Comparison of ENCODE assay signal across 18 mouse cellular contexts in the genomic region with DNA sequence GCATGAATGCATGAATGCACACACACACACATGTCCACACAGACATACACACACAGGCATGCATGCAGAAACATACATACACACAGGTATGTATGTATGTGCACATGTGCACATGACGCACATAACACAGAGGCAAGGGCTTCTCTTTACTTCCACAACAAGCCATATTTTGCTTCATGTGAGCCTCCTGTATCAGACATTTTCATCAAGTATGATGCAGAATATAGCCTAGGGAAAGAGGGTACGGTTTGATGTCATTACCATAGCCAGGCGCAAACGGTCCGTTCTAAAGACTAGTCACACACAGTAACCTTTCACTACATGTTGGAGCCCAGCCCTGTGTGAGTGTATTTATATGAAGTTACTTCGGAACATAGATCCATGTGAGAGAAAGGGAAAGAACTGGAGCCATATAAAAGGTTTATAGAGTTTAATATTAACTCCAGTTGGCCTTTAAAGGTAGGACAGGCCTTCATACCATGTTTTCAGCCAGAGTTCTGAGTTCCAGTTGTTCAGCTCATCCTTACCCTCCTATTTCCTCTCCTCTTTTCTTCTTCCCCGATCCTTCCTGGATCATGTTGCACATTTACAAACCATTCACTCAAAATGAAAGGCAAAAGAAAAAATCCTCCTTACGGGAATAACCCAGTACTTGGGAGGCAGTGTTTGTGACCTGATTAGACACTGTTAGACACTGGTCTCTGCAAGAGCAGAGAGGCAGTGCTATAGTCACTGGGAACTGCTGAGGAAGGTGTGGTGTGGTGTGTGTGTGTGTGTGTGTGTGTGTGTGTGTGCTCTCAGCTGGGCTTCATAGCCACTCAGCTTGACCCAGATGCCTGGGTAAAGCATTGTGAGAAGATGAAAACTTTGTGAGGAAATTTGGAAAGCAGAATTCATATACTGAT.
DNase-seq lines count a peak whose midpoint lies in the region; ATAC-seq and TF ChIP-seq lines count a peak whose summit lies in the region.
"Had no signal": no experiment of that assay in that cellular context is flagged by ENCODE, and none has a peak within 500 bp of the region (broad histone marks: within the 10 kb centered on the region; RNA-seq: fewer than 3 reads in every experiment).

No protein-coding gene starts in this region.

- ATAC-seq in neural tube, embryonic 15.5 days (ENCODE audit: low FRiP score): no peak
- no peak for ATAC-seq in granulocyte monocyte progenitor cell, adult 5-6 weeks (replicated peaks; ENCODE audit: poor library complexity, severe bottlenecking)

- no peak for TF ChIP-seq CTCF in lung, adult 2 months (IDR thresholded peaks at IDR 0.05; ENCODE audit: insufficient read depth, low read length)

- H3K9ac ChIP-seq in neural tube, embryonic 15.5 days (replicated peaks): no peak overlapping the region
- H3K9ac ChIP-seq: embryonic facial prominence, embryonic 12.5 days; stomach, embryonic 15.5 days had no signal

- peak; percentile 27 to 43 for DNase-seq in layer of hippocampus, postnatal 14 days (ENCODE audit: low spot score in 2 of 2)
- no peak for DNase-seq in layer of hippocampus, adult 11-12 months (ENCODE audit: low spot score)
- peak; percentile 30 for DNase-seq in cerebellum, adult 9-11 months
- no peak for DNase-seq in forebrain, embryonic 10.5 days (ENCODE audit: extremely low spot score, low spot score)
- DNase-seq in lung, adult 2 months: no peak
- DNase-seq: adrenal gland, adult 2 months; heart, adult 11 months; heart, postnatal 14 days; kidney, adult 18-20 months; kidney, postnatal 4 days; lung, postnatal 10 days; thymus, postnatal 36 days had no signal

- H3K4me2 ChIP-seq in neural tube, embryonic 15.5 days: no peak overlapping the region
- H3K4me2 ChIP-seq: embryonic facial prominence, embryonic 12.5 days; liver, embryonic 11.5 days; midbrain, embryonic 11.5 days; stomach, embryonic 15.5 days had no signal

- H3K4me3 ChIP-seq in forebrain, embryonic 10.5 days: no peak overlapping the region
- no peak overlapping the region for H3K4me3 ChIP-seq in neural tube, embryonic 15.5 days (replicated peaks)
- H3K4me3 ChIP-seq in lung, adult 2 months (replicated peaks; ENCODE audit: extremely low read depth, low read depth, low read length): no peak overlapping the region
- H3K4me3 ChIP-seq: embryonic facial prominence, embryonic 12.5 days; stomach, embryonic 15.5 days had no signal

- no peak for TF ChIP-seq POLR2A in lung, adult 2 months (IDR thresholded peaks at IDR 0.05; ENCODE audit: borderline replicate concordance, extremely low read depth, low read depth, low read length)

- WGBS in forebrain, embryonic 10.5 days: 73% methylated on average over 8 of the region's 8 CpGs
- 64% methylated on average over 8 of the region's 8 CpGs for whole genome bisulfite sequencing in neural tube, embryonic 15.5 days
- 87% methylated on average over 8 of the region's 8 CpGs for WGBS in lung, adult 2 months

- H3K27me3 ChIP-seq in forebrain, embryonic 10.5 days (ENCODE audit: poor library complexity, severe bottlenecking): peaks cover 42% of the 10 kb centered on the region
- no peaks in the 10 kb centered on the region for H3K27me3 ChIP-seq in neural tube, embryonic 15.5 days (replicated peaks)
- H3K27me3 ChIP-seq: embryonic facial prominence, embryonic 12.5 days; stomach, embryonic 15.5 days had no signal

- H3K9me3 ChIP-seq in forebrain, embryonic 10.5 days: no peaks in the 10 kb centered on the region
- H3K9me3 ChIP-seq in neural tube, embryonic 15.5 days (replicated peaks): no peaks in the 10 kb centered on the region
- H3K9me3 ChIP-seq: embryonic facial prominence, embryonic 12.5 days; stomach, embryonic 15.5 days had no signal

- H3K4me1 ChIP-seq in forebrain, embryonic 10.5 days: peaks cover 89% of the 10 kb centered on the region
- peaks cover 12% of the 10 kb centered on the region for H3K4me1 ChIP-seq in neural tube, embryonic 15.5 days
- H3K4me1 ChIP-seq in lung, adult 2 months (ENCODE audit: control insufficient read depth, insufficient read depth, low read length): no peaks in the 10 kb centered on the region
- H3K4me1 ChIP-seq: embryonic facial prominence, embryonic 12.5 days; stomach, embryonic 15.5 days had no signal

- H3K36me3 ChIP-seq in forebrain, embryonic 10.5 days (replicated peaks): no peaks in the 10 kb centered on the region
- H3K36me3 ChIP-seq in neural tube, embryonic 15.5 days: no peaks in the 10 kb centered on the region
- H3K36me3 ChIP-seq: embryonic facial prominence, embryonic 12.5 days; stomach, embryonic 15.5 days had no signal

- H3K27ac ChIP-seq in forebrain, embryonic 10.5 days: peak overlapping the region; percentile 85
- peak overlapping the region; percentile 64 for H3K27ac ChIP-seq in neural tube, embryonic 15.5 days (replicated peaks)
- H3K27ac ChIP-seq: embryonic facial prominence, embryonic 12.5 days; stomach, embryonic 15.5 days had no signal

Comparison
In these comparisons a context has a peak if more than half of its experiments do, and no peak if none do; other contexts are left out.
1. DNase-seq: peak in layer of hippocampus, postnatal 14 days (2 of 2) and cerebellum, adult 9-11 months (single experiment); none in layer of hippocampus, adult 11-12 months (single experiment), forebrain, embryonic 10.5 days (single experiment) and lung, adult 2 months (single experiment).